In the genomic region with DNA sequence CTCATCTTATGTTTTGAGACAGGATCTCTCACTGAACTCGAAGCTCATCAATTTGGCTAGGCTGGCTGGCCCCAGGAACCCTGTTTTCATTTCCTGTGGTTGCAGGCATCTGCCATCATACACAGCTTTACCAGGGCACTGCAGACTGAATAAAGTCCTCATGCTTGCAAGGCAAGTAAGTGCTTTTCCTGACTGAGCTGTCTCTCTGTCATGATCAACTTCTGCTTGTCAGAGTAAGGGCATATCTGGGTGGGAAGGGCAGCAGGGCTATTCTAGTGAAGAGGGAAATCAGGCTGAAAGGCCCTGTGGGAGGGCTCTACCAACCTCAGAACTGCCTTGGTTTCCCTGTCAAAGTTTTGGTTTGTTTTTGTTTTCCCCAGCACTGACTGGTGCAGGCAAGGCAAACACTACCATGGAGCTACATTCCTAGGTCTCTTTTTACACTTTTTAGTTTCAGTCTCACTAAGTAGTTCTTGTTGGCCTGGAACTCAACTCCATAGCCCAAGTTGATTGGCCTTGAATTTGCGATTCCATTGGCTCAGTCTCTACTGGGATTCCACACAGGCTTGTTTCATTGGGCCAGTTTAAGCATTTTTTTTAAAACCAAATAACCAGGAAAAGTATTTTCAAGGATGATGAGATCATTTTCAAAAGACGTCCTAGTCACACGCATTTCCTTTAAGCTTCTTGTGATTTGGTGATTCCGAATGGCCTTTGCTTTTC, we compare ENCODE assay signal across 8 mouse cellular contexts. TPM values are rescaled to one million over a fixed set of nuclear protein-coding genes. Genes with fewer than 3 reads are reported as not detected.
DNase-seq lines count a peak whose midpoint lies in the region; ATAC-seq and TF ChIP-seq lines count a peak whose summit lies in the region.

No protein-coding gene starts in this region.

- TF ChIP-seq POLR2A in kidney, adult 2 months (IDR thresholded peaks at IDR 0.05; ENCODE audit: low read depth, low read length), result no peak
- peak; percentile 54; the same call in 1 of the 2 replicates for TF ChIP-seq POLR2A in embryonic fibroblast, embryonic 13.5 days (IDR thresholded peaks at IDR 0.05; ENCODE audit: low read depth, low read length)

- peaks cover 15% of the 10 kb centered on the region for H3K4me1 ChIP-seq in kidney, adult 2 months (ENCODE audit: control insufficient read depth, insufficient read depth, low read length)
- H3K4me1 ChIP-seq in embryonic fibroblast, embryonic 13.5 days (ENCODE audit: control insufficient read depth, insufficient read depth, low read length), result peaks cover 7% of the 10 kb centered on the region
- H3K4me1 ChIP-seq in hindbrain, embryonic 14.5 days (replicated peaks; ENCODE audit: control insufficient read depth, insufficient read depth, low read length), result peaks cover 10% of the 10 kb centered on the region; the same call in 1 of the 2 replicates

- H3K36me3 ChIP-seq in kidney, adult 2 months (ENCODE audit: control insufficient read depth, insufficient read depth, low read length), result no peaks in the 10 kb centered on the region
- H3K36me3 ChIP-seq in hindbrain, embryonic 14.5 days (replicated peaks; ENCODE audit: control insufficient read depth, insufficient read depth), result no peaks in the 10 kb centered on the region
- H3K36me3 ChIP-seq in macrophage (ENCODE audit: inconsistent target), result no peaks in the 10 kb centered on the region

- no peaks in the 10 kb centered on the region; the same call in 1 of the 2 replicates for H3K9me3 ChIP-seq in hindbrain, embryonic 14.5 days (ENCODE audit: control insufficient read depth, low read length)

- ATAC-seq in hindbrain, embryonic 14.5 days (ENCODE audit: low FRiP score), result no peak
- no peak for ATAC-seq in megakaryocyte-erythroid progenitor cell, adult 5-6 weeks (replicated peaks; ENCODE audit: low FRiP score, low TSS enrichment, poor library complexity, severe bottlenecking)

- no peaks in the 10 kb centered on the region for H3K27me3 ChIP-seq in kidney, adult 2 months (replicated peaks; ENCODE audit: control insufficient read depth, insufficient read depth, low read length)
- no peaks in the 10 kb centered on the region for H3K27me3 ChIP-seq in hindbrain, embryonic 14.5 days (ENCODE audit: control insufficient read depth, insufficient read depth, low read length)

- H3K27ac ChIP-seq in kidney, adult 2 months (ENCODE audit: insufficient read depth, low read depth, low read length), result peak overlapping the region; percentile 94
- H3K27ac ChIP-seq in embryonic fibroblast, embryonic 13.5 days (ENCODE audit: insufficient read depth, low read length), result peak overlapping the region; percentile 99
- H3K27ac ChIP-seq in hindbrain, embryonic 14.5 days, result peak overlapping the region; percentile 77; the same call in 1 of the 2 replicates
- peak overlapping the region; percentile 97 for H3K27ac ChIP-seq in macrophage

- no peaks in the 10 kb centered on the region for H3K79me2 ChIP-seq in macrophage (ENCODE audit: inconsistent target)

- TF ChIP-seq CTCF in kidney, adult 2 months (conservative IDR thresholded peaks at IDR 0.05; ENCODE audit: insufficient read depth, insufficient read length, low read depth, low read length), result no peak
- TF ChIP-seq CTCF in embryonic fibroblast, embryonic 13.5 days (IDR thresholded peaks at IDR 0.05; ENCODE audit: borderline replicate concordance, insufficient read depth, low read length), result no peak

- no peak for DNase-seq in kidney, adult 2 months
- DNase-seq in kidney, postnatal 25 days, result no peak
- DNase-seq in hindbrain, embryonic 14.5 days (ENCODE audit: low spot score), result no peak
- peak; percentile 31 to 43 for DNase-seq in thymus, postnatal 36 days
- no peak for DNase-seq in cerebellum, adult 11-12 months

- no peak overlapping the region for H3K4me3 ChIP-seq in kidney, adult 2 months (ENCODE audit: insufficient read depth, low read depth, low read length)
- H3K4me3 ChIP-seq in embryonic fibroblast, embryonic 13.5 days (ENCODE audit: insufficient read depth, low read length), result peak overlapping the region; percentile 4; the same call in 1 of the 2 replicates
- H3K4me3 ChIP-seq in hindbrain, embryonic 14.5 days (replicated peaks; ENCODE audit: low read length), result no peak overlapping the region
- H3K4me3 ChIP-seq in macrophage (ENCODE audit: inconsistent target), result no peak overlapping the region

- H3K9ac ChIP-seq in hindbrain, embryonic 14.5 days, result no peak overlapping the region

- peak overlapping the region; percentile 52 for H3K4me2 ChIP-seq in hindbrain, embryonic 14.5 days (replicated peaks)

- 34% methylated on average over 5 of the region's 5 CpGs for WGBS in kidney, adult 2 months
- 33% methylated on average over 5 of the region's 5 CpGs for WGBS in hindbrain, embryonic 14.5 days
- WGBS in macrophage (ENCODE audit: missing documents), result 25% methylated on average over 5 of the region's 5 CpGs

RNA-seq across cellular contexts. Expression of a gene that starts 31.7 kb away (rescaled TPM):
- polyA plus RNA-seq in kidney, adult 2 months (2012; rRNA removed), result 49.5 and 65.0 TPM in 2 replicates
- 1,192 and 1,667 TPM in 2 replicates for polyA plus RNA-seq in embryonic fibroblast, embryonic 13.5 days (2011; ENCODE audit: insufficient read length, low read depth, missing spikeins)
- polyA plus RNA-seq in hindbrain, embryonic 14.5 days (2014; fragmentation: Nextera tagmentation; extraction: Ambion mirVana), result 101 and 116 TPM in 2 replicates
- 100 to 1,000 TPM in 23 of 26 experiments, 10 to 100 TPM in 3; 79.3 to 247 (median 149) TPM for total RNA-seq in macrophage (2018; cell fraction: chromatin; rRNA removed)
- 100 to 1,000 TPM; 244 to 564 (median 360) TPM for total RNA-seq in macrophage (2018; cell fraction: cytosol; rRNA removed)
- 100 to 1,000 TPM; 243 to 657 (median 475) TPM for total RNA-seq in macrophage (2018; cell fraction: nucleus; rRNA removed)
- polyA plus RNA-seq in macrophage (2018), result 310 to 487 TPM (median 468 TPM) in 3 replicates
- 65.5 and 79.9 TPM in 2 replicates for total RNA-seq in megakaryocyte-erythroid progenitor cell, adult 5-6 weeks (2014; fragmentation: Nextera tagmentation)
- 164 and 180 TPM in 2 replicates for total RNA-seq in megakaryocyte-erythroid progenitor cell, adult 5-6 weeks (2017)

Comparison
In these comparisons a context has a peak if more than half of its experiments do, and no peak if none do; other contexts are left out.
1. DNase-seq: peak in thymus, postnatal 36 days (2 of 2); none in kidney, adult 2 months (single experiment), kidney, postnatal 25 days (0 of 2), hindbrain, embryonic 14.5 days (single experiment) and cerebellum, adult 11-12 months (single experiment).
2. Peak in every context shown above with its lines, with median percentiles within 50 percentile points of each other: H3K27ac ChIP-seq.